Mouse (Mus musculus): ENCODE measurements around the gene Ccdc187. TPM values are rescaled to one million over a fixed set of nuclear protein-coding genes. Genes with fewer than 3 reads are reported as not detected.
A peak's percentile ranks its signal among the peaks of the same experiment; 100 is the strongest.

Gene Ccdc187
- polyA plus RNA-seq, 1 experiment from 2014 or later, result 0.21 TPM

DNA sequence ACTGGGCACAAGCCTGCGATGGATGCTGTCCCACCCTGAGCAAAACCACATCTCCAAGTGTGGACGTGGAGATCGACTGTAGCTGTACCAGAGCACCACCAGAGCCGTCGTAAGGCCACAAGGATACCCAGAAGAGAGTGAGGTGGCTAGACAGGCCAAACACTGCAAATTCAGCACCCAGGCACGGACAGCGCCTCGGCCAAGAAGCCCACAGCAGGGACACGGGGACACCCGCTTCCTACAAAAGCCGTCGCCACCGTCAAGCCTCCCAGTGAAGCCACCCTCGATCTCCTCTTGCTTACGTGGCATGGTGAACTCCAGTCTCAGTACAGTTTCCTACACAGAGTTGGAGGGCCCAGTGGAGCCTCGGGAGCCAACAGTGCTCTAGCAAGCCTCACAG is 89.2 kb downstream of the Ccdc187 start:
- Histone ChIP-seq H3K4me2 (replicated peaks; ENCODE audit: low read depth) (no peak overlapping the region), H3K4me3 (ENCODE audit: low read depth, low read length) (no peak overlapping the region), H3K9ac (ENCODE audit: low read length) (no peak overlapping the region), H3K27ac (replicated peaks) (no peak overlapping the region), H3K4me1 (replicated peaks; ENCODE audit: control insufficient read depth, insufficient read depth) (no peaks in the 10 kb centered on the region), H3K27me3 (ENCODE audit: control insufficient read depth, insufficient read depth, low read length) (peaks cover 56% of the 10 kb centered on the region), H3K9me3 (ENCODE audit: control insufficient read depth, low read length) (no peaks in the 10 kb centered on the region), H3K36me3 (ENCODE audit: control insufficient read depth, insufficient read depth, low read length) (no peaks in the 10 kb centered on the region)
- DNase-seq (ENCODE audit: low spot score), result peak; percentile 69
- no peak for ATAC-seq (ENCODE audit: low FRiP score, low TSS enrichment)
- whole genome bisulfite sequencing, result 2% methylated on average over 16 of the region's 16 CpGs
- TF ChIP-seq EP300 (optimal IDR thresholded peaks at IDR 0.05), result no peak

DNA sequence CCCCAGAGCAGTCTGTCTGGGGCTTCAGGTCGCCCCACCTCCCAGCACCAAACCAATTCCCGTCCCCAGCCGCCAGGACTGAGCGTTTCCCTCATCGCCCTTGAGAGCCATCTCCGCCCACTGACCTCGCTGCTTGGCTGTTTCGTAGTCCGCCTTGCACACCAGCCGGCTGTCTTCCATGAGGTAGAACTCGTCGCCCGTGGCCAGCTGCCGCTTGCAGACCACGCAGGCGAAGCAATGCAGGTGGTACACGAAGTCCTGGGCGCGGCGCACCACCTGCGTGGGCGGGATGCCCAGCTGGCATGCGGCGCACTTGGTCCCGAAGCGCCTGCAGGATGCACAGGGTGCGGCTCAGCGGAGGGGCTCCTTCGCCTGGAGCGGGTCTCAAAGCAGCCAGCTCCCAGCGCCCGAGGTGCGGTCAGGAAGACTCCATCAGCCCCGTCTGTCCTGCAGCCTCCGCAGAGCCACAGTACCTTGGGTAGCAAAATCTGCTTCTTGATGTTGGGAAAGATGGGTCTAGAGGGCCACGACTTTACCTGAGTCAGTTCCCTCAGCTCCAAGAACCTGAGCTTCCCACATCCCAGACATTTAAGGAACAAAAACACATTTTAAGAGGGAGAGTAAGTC is 91.4 kb downstream of the Ccdc187 start:
- ATAC-seq (ENCODE audit: low FRiP score, low TSS enrichment) (no peak), DNase-seq (ENCODE audit: low spot score) (no peak)
- Histone ChIP-seq H3K9ac (ENCODE audit: low read length) (no peak overlapping the region), H3K9me3 (ENCODE audit: control insufficient read depth, low read length) (no peaks in the 10 kb centered on the region), H3K4me1 (replicated peaks; ENCODE audit: control insufficient read depth, insufficient read depth) (no peaks in the 10 kb centered on the region), H3K4me2 (replicated peaks; ENCODE audit: low read depth) (no peak overlapping the region), H3K27ac (replicated peaks) (no peak overlapping the region), H3K4me3 (ENCODE audit: low read depth, low read length) (no peak overlapping the region), H3K36me3 (ENCODE audit: control insufficient read depth, insufficient read depth, low read length) (no peaks in the 10 kb centered on the region), H3K27me3 (ENCODE audit: control insufficient read depth, insufficient read depth, low read length) (peaks cover 57% of the 10 kb centered on the region)
- WGBS, result 1% methylated on average over 36 of the region's 36 CpGs
- TF ChIP-seq CTCF (IDR thresholded peaks at IDR 0.05; ENCODE audit: low read depth) (no peak), EP300 (optimal IDR thresholded peaks at IDR 0.05) (no peak)

DNA sequence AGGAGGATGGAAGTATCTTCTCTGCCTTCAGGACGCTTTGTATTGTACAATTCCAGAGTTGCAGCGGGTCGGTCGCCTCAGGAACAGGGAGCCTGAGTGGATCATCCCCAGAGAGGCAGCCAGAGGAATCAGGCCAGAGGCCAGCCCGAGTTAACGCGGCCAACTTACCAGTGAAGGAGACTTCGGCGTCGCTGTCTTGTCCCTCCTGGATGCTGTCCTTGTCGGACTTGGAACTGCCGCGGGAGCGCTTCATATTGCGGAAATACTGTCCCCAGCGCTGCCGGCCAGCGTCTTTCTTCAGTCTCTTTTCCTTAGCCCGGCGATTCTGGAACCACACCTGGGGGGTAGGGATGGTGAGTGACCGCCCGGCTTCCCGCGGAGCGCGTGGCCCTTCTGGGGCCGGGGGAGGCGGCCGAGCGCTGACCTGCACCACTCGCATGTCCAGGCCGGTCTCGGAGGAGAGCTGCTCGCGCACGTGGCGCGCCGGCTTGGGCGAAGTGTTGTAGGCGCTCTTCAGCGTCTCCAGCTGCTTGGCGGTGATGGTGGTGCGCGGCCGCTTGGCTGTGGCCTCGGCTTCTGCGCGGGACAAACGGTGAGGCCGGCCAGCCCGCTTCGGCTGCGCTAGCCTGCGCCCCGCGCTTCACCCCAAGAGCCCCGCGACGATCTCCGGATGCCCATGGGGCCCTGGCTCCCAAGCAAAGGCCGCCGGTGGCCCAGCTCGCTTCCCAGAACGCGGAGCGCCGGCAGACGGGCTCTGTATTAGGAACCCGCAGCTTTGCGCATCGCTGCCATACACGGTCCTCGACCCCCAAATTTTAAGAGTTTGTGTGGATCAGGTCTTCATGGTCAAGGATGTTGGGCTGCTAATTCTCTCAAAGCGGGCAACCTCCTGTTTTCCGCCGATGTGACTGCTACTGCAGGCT is 92.2 kb downstream of the Ccdc187 start:
- ATAC-seq (ENCODE audit: low FRiP score, low TSS enrichment), result no peak
- Histone ChIP-seq H3K36me3 (ENCODE audit: control insufficient read depth, insufficient read depth, low read length) (no peaks in the 10 kb centered on the region), H3K27me3 (ENCODE audit: control insufficient read depth, insufficient read depth, low read length) (peaks cover 54% of the 10 kb centered on the region), H3K9me3 (ENCODE audit: control insufficient read depth, low read length) (no peaks in the 10 kb centered on the region), H3K4me3 (ENCODE audit: low read depth, low read length) (peak overlapping the region; percentile 2; the same call in 1 of the 2 replicates), H3K27ac (replicated peaks) (no peak overlapping the region), H3K9ac (ENCODE audit: low read length) (no peak overlapping the region), H3K4me1 (replicated peaks; ENCODE audit: control insufficient read depth, insufficient read depth) (no peaks in the 10 kb centered on the region), H3K4me2 (replicated peaks; ENCODE audit: low read depth) (no peak overlapping the region)
- no peak for TF ChIP-seq CTCF (IDR thresholded peaks at IDR 0.05; ENCODE audit: low read depth)
- TF ChIP-seq EP300 (optimal IDR thresholded peaks at IDR 0.05), result no peak
- DNase-seq (ENCODE audit: low spot score), result no peak
- under 1% methylated on average over 75 of the region's 77 CpGs for WGBS

DNA sequence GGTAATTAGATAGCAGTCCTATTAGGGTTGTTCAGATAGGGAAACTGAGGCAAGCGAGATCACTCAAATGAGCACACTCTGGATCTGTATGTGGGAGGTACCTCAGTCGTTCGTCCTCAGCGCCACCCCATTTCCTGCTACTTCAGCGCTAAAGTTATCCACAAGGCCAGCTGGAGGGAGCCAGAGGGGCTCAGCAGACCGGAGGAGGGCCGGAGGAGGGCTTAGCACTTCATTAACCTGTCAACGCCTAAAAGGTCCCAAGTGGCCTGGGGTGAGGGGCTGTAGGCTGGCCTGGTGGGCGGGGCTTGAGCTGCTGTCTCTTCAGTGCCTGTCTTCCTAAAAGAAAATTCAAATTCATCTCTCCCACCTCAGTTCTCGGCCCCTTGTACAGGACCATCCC is 95.9 kb downstream of the Ccdc187 start:
- Histone ChIP-seq H3K36me3 (ENCODE audit: control insufficient read depth, insufficient read depth, low read length) (no peaks in the 10 kb centered on the region), H3K27ac (replicated peaks) (no peak overlapping the region), H3K9ac (ENCODE audit: low read length) (no peak overlapping the region), H3K4me3 (ENCODE audit: low read depth, low read length) (no peak overlapping the region), H3K4me2 (replicated peaks; ENCODE audit: low read depth) (no peak overlapping the region), H3K4me1 (replicated peaks; ENCODE audit: control insufficient read depth, insufficient read depth) (no peaks in the 10 kb centered on the region), H3K27me3 (ENCODE audit: control insufficient read depth, insufficient read depth, low read length) (peaks cover 33% of the 10 kb centered on the region), H3K9me3 (ENCODE audit: control insufficient read depth, low read length) (no peaks in the 10 kb centered on the region)
- TF ChIP-seq CTCF (IDR thresholded peaks at IDR 0.05; ENCODE audit: low read depth) (no peak), EP300 (optimal IDR thresholded peaks at IDR 0.05) (no peak)
- 0% methylated on average over 10 of the region's 10 CpGs for whole genome bisulfite sequencing
- no peak for DNase-seq (ENCODE audit: low spot score)
- no peak for ATAC-seq (ENCODE audit: low FRiP score, low TSS enrichment)

DNA sequence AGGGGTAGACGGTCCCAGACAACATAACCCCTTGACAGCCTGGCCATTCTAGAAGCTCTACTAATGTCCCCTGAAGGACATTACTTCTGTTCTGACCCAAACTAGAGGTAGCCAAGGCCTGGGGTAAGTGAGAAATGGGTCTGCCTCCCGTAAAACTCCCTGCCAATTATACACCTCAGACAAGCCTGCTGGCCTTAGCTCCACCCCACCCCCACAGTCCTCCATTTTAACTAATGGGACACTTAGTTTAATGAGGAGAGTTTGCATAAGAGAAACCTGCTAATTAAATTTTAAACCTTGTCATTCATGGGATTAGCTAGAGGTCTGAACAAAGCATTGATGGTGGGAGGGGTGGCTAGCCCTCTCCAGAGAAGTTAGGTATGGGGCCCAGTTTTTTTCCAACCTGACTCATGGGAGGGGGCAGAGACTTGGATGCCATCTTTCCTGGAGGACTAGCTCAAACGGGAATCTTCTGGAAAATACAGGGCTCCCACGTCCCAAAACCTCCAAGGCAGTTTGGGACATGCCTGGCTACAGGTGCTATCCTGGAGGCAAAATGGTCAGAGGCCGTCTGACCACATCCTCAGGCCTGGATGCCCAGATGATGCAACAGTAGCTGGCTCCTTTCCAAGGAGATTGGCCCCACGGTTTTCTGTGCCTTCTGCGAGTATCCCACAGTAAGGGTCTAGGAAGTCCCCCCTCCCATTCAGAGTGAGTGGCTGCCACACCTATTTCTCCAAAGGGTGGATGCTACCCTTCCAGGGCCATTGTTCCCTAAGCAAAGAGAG is 99.6 kb downstream of the Ccdc187 start:
- no peaks in the 10 kb centered on the region for H3K9me3 ChIP-seq (ENCODE audit: control insufficient read depth, low read length)
- no peak overlapping the region for H3K9ac ChIP-seq (ENCODE audit: low read length)
- no peaks in the 10 kb centered on the region for H3K4me1 ChIP-seq (replicated peaks; ENCODE audit: control insufficient read depth, insufficient read depth)
- WGBS, result 40% methylated on average over 7 of the region's 7 CpGs
- no peak overlapping the region for H3K27ac ChIP-seq (replicated peaks)
- TF ChIP-seq CTCF (IDR thresholded peaks at IDR 0.05; ENCODE audit: low read depth) (no peak), EP300 (optimal IDR thresholded peaks at IDR 0.05) (no peak)
- DNase-seq (ENCODE audit: low spot score) (no peak), ATAC-seq (ENCODE audit: low FRiP score, low TSS enrichment) (no peak)
- H3K4me3 ChIP-seq (ENCODE audit: low read depth, low read length), result no peak overlapping the region
- H3K4me2 ChIP-seq (replicated peaks; ENCODE audit: low read depth), result no peak overlapping the region
- peaks cover 5% of the 10 kb centered on the region; the same call in 1 of the 2 replicates for H3K27me3 ChIP-seq (ENCODE audit: control insufficient read depth, insufficient read depth, low read length)
- H3K36me3 ChIP-seq (ENCODE audit: control insufficient read depth, insufficient read depth, low read length), result no peaks in the 10 kb centered on the region

Other genes starting within 250 kb of the Ccdc187 start
- 12.6 and 13.3 TPM in 2 replicates for gene Nacc2, start 171.3 kb downstream of the Ccdc187 start, polyA plus RNA-seq (2015; fragmentation: Nextera tagmentation; extraction: Ambion mirVana)
- gene Lhx3, start 86.3 kb downstream of the Ccdc187 start, polyA plus RNA-seq (2015; fragmentation: Nextera tagmentation; extraction: Ambion mirVana), result not detected in 2 replicates
- 10.7 and 11.2 TPM in 2 replicates for gene Qsox2, start 57.0 kb downstream of the Ccdc187 start, polyA plus RNA-seq (2015; fragmentation: Nextera tagmentation; extraction: Ambion mirVana)
- gene Gpsm1, start 21.0 kb upstream of the Ccdc187 start, polyA plus RNA-seq (2015; fragmentation: Nextera tagmentation; extraction: Ambion mirVana), result 20.4 and 20.9 TPM in 2 replicates
- gene Dnlz, start 57.6 kb upstream of the Ccdc187 start, polyA plus RNA-seq (2015; fragmentation: Nextera tagmentation; extraction: Ambion mirVana), result 15.1 and 16.6 TPM in 2 replicates
- 0.51 and 0.55 TPM in 2 replicates for gene Card9, start 66.4 kb upstream of the Ccdc187 start, polyA plus RNA-seq (2015; fragmentation: Nextera tagmentation; extraction: Ambion mirVana)
- gene Snapc4, start 86.1 kb upstream of the Ccdc187 start, polyA plus RNA-seq (2015; fragmentation: Nextera tagmentation; extraction: Ambion mirVana), result 7.4 and 9.5 TPM in 2 replicates
- gene Entr1, start 94.8 kb upstream of the Ccdc187 start, polyA plus RNA-seq (2015; fragmentation: Nextera tagmentation; extraction: Ambion mirVana), result 52.6 and 58.9 TPM in 2 replicates
- gene Pmpca, start 94.8 kb upstream of the Ccdc187 start, polyA plus RNA-seq (2015; fragmentation: Nextera tagmentation; extraction: Ambion mirVana), result 53.3 and 55.4 TPM in 2 replicates
- 6.3 and 7.7 TPM in 2 replicates for gene Inpp5e, start 114.6 kb upstream of the Ccdc187 start, polyA plus RNA-seq (2015; fragmentation: Nextera tagmentation; extraction: Ambion mirVana)
- gene Sec16a, start 150.7 kb upstream of the Ccdc187 start, polyA plus RNA-seq (2015; fragmentation: Nextera tagmentation; extraction: Ambion mirVana), result 10.6 and 11.7 TPM in 2 replicates
- gene Notch1, start 222.1 kb upstream of the Ccdc187 start, polyA plus RNA-seq (2015; fragmentation: Nextera tagmentation; extraction: Ambion mirVana), result 4.8 and 5.6 TPM in 2 replicates

All from stomach, postnatal 0 days (tissue).